Mouse (Mus musculus) small intestine, adult 2 months (tissue): ENCODE data around the gene Olfr1500.
"Not testable (repeated sequence)": the region's sequence is repeated elsewhere in the genome, so short reads cannot be mapped to it uniquely, and the experiment has no call there.

Experiments used
- CTCF ChIP-seq: fragments of 200-500 bp; IDR thresholded peaks from 2 replicates; pipeline ENCODE4 v1.5.1; 2012; ENCODE audit warnings: low read depth, mild to moderate bottlenecking, control low read depth, inconsistent platforms, low read length, moderate library complexity, mixed read lengths; ENCODE audit not compliant: insufficient replicate concordance, insufficient read length; ENCODE audit errors: extremely low read depth
- POLR2A ChIP-seq: fragments of 200-500 bp; IDR thresholded peaks from 2 replicates; pipeline ENCODE4 v1.6.1; 2012; ENCODE audit warnings: low read depth, mild to moderate bottlenecking, control low read depth, inconsistent platforms, low read length, moderate library complexity

DNA sequence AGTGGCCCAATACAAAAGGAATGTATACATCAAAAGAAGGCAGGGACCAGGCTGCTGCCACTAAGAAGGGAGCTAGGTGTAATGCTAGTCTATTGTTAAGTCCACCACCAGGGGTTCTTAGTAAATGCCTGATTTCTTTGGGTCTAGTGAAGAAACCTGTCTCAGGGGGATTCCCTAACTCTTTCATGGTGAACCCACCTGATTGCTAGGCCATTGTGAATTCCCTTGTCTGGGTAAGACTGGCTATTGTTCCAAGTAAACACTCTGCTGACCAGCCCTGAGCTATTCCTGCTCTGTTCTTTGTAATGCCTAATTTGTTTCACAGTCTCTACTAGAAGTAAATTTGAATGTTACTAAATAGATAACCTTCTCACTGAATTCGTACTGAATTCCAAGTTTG is 24.8 kb downstream of the Olfr1500 start:
- TF ChIP-seq CTCF, POLR2A: not testable (repeated sequence)
